Mouse (Mus musculus): ENCODE measurements around the gene Nsf.
"Not testable (repeated sequence)": the region's sequence is repeated elsewhere in the genome, so short reads cannot be mapped to it uniquely, and the experiment has no call there.

Nsf gene

DNA sequence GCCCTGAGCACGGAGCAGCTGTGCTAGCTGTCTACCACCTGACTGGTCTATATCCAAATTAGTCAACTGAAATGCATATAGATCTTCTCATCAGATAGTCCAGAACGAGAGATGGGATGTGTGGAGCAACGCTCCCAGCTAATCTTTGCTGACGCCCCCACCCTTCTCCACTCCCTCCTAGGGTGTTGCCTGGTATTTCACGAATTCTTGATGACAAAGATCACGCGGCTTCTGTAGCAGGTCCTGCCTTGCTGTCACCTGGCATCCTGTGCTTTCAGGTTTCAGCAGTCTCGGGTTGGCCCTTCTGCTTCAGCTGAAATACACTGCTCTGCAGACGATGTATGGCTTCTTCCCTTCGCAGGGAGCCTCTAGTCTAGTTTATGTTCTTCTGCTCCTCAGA, 61.0 kb downstream of the Nsf start:
- DNase-seq (ENCODE audit: low read depth, low spot score): peak; percentile 54

DNA sequence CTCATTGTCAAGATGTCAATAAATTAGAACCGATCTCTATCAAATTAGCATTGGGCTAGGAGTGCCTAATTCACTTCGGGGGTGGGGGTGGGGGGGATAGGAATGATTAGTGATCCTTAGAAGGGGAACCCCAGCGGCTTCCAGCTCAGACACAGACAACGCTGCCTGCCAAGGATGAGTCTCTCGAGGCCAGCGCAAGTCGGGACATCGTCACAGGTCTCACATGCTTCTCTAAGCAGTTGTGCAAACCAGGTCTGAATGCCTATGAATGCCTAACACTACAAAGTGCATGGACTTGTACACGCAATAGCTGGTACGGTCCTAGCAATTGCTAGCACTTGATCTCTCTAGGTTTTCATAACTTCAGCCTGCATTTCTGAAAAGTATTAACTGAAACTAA, 62.1 kb downstream of the Nsf start:
- DNase-seq (ENCODE audit: low read depth, low spot score): no peak

DNA sequence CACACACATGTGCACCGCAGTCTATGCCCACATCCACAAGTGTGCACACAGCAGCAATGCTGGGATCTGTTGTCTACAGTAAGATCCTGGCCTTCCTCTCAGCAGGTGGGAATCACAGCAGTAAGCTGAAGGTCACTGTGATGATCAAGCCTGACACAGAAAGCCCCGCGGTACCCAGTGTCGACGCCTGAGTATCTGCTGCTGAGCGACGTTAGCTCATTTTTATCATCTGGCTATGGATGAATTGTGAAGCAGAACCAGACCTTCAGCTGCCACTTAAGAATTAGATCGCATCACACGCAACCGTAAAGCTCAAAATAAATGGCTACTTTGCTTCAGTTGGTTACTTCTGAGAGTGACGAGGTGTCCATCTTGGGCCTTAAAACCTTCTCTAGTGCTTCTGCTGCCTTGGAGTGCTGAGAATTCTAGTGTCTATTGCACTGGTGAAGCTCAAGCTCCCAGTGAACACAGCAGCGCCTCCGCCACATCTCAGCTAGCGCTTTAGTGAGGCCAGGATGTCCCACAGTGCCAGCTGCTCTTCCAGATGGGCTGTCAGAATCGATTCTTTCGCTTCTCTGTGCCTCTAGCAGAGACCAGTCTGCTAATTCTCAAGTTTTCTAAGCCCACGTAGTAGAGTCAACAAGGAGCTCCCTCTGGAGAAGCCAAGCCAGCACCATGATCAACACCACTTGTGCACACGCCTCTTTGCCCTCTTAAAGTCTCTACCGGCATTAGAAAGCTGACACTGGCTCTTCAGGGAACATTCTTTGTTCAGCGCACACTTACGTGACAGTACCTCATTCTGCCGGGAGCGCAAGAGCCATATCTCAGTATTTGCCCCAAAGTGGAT, 63.3 kb downstream of the Nsf start:
- no peak for DNase-seq (ENCODE audit: low read depth, low spot score)

DNA sequence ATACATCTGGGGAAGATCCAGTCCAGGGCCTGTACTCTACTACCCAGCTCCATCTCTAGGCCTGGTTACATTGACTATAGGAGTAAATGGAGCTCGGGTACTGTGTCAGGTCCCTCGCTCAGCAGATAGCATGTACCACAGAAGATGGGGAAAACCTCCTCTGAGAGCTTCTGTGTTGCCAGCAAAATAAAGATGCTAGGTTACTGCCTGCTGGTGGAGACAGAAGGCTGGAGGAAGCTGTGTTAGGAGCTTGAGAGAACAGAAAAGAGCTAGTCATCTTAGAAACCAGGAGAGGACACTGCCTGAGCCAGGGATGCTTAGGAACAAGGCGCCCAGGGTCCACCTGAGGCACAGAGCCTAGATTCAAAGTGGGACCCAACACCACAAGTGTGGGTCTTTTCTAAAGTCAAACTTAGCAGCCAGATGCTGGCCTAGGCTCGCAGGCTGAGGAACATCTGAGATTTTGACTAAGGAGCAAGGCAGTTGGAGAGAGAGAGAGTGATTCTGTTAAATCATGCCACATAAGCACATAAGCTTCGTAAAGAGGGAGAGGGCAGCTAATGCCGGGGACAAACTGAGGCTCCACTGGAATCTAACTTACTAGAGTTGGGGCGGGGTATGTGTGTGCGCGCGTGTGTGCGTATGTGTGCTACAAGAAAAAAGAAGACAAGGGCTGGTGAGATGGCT, 66.0 kb downstream of the Nsf start:
- no peak for DNase-seq (ENCODE audit: low read depth, low spot score)

DNA sequence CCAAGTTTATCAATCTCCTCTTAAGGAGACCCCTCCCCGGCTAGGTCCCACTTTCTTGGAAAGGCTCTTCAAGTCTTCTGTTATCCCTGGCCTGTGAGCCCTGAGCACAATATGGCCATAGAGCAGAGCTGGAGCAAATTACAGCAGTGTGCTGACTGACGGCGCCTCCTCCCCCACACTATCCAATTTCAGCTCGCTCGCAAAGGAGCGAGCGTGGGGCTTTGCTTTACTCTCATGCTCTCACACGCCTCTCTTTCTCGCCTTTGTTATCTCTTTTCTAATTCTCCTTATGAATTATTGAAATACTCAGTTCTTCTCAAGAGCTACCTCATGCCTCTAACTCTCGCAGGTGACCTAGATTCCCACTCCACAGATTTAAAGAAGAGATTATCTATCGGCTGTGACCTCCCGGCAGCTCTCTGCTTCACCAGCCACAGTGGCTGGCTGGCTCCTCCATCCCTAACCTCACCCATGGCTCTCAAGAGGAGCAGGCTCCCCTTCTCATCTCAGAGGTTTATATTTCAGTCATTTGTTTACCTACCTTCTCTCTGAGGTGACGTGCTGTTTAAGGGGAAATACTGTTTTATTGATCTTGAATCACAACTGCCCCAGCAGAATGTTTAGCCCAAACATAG, 69.0 kb downstream of the Nsf start:
- no peak for DNase-seq (ENCODE audit: low read depth, low spot score)

DNA sequence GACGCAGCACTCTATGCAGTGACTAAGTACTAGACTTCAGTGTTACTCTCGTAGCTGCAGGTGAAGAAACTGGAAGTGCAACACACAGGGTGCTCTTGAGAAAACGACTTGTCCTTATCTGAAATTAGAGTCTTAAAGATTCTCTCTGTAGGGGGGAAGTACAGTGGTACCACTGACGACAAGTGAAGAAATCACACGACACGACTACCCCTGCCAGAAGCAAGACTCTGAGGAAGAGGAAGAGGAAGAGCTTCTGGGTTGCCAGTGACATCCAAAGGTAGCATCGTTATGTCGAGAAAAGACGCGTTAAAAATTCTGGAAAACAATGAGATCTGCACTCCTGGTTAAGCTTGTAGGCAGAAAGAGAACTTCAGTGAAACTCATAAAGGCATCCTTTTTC, 70.1 kb downstream of the Nsf start:
- no peak for DNase-seq (ENCODE audit: low read depth, low spot score)

DNA sequence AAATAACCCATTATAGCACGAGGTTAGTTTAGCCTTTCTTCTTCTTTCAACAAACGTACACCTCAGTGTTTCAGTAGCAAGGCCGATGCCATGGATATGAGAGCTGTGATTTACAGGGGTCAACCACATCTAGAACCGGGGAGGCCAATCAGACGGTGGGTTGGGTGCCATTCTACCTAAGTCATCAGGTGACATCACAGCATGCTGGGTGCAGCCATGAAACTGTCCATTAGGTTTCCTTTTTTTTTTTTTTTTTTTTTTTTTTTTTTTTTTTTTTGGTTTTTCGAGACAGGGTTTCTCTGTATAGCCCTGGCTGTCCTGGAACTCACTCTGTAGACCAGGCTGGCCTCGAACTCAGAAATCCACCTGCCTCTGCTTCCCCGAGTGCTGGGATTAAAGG, 74.4 kb downstream of the Nsf start:
- DNase-seq (ENCODE audit: low read depth, low spot score): not testable (repeated sequence)

DNA sequence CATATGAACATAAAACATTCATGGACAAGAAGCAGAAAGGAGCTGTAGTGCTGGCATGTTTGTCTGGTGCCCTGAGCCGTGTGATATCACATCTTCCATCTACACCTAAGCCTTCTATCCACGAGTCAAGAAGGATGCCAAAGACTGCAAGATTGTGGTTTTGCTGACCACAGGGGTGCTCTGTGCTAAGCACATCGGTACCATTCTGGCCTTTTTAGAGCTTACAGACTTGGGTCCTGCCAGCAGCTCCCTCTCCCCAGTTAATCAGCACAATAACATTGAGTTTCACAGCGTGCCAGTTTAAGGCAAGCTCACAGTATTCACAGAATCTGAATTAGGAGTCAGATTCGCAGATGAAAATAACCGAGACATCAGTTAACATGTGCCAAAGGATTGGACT, 75.4 kb downstream of the Nsf start:
- no peak for DNase-seq (ENCODE audit: low read depth, low spot score)

DNA sequence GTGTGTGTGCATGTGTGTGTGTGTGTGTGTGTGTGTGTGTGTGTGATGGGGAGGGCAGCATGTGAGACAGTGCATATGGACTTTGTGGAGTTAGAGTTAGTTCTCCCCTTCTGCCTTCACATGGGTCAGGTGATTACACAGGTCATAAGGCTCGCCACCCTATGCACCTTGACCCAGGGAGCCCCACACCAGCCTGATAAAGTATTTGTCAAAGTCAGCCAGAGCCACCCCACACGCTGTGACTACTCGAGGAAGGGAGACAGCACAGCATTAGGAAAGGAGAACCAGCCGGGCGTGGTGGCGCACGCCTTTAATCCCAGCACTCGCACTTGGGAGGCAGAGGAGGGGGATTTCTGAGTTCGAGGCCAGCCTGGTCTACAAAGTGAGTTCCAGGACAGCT, 83.5 kb downstream of the Nsf start:
- DNase-seq (ENCODE audit: low read depth, low spot score): no peak

DNA sequence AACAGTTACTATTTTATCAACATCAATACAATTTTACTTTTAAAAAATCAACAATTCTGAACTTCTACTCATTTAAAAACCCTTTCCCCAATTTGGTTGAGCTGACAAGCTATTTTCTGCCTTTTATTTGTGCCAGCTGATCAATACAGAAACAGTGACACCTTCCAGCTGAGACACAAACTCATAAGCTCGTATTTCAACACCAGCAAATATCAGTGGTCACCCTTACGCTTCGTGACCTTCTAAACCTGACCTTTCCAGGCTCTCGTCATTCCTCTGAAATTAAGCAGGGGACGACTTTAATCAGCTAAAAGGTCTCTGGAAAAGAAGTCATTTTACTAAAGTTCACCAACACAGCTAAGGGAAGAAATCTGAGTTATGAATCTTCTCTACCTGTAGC, 86.2 kb downstream of the Nsf start:
- no peak for DNase-seq (ENCODE audit: low read depth, low spot score)

DNA sequence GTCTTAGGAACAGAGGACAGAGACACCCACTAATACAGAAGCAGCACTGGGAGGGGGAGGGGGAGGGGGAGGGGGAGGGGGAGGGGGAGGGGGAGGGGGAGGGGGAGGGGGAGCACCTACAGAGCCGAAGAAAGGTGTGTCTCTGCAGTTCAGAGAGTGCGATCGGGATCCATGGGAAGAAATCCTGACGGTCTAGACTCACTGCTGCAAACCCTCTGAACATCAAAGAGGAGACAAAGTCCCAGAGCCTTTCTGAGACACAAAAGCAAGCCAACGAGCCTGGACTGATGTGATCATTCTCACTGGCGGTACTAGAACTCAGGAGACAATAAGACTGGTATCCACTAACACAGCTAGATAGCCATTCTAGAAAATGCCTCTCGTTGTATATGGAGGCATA, 88.5 kb downstream of the Nsf start:
- DNase-seq (ENCODE audit: low read depth, low spot score): peak; percentile 54

DNA sequence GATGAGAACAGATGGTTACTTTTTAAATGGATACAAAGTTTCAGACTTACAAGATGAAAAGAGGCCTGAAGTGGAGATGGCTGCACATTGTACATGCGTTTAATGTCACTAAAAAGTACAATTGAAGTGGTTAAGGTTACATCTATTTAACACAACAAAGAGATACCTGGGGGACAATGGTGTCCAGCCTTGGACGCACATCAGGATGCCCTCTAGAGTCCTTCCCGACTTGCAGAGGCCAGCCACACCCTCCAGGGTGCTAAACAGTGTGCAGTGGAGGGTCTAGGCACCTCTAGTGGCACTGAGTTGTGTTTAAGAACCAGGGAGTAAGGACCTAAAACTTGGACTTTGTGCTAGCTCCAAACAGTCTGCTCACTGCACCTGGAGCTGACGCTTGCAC, 89.4 kb downstream of the Nsf start:
- DNase-seq (ENCODE audit: low read depth, low spot score): peak; percentile 51

DNA sequence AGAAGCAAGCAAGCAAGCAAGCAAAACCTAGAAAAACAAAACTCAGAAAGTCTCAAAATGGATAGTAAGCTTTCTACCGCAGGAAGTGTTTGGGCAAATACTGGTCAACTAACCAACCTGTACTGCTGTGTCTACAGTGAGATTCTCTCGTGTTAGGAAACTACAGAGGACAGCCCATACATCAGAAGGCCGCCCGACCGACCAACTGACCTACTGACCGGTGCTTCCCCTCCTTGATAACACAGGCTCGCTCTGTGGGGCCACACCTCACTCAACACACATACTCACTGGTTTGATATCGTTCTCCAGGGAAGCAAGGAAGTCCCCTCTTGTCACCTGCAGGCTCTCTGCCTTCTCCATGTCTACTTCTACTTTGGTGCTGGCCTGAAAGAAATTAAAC, 90.9 kb downstream of the Nsf start:
- DNase-seq (ENCODE audit: low read depth, low spot score): no peak

DNA sequence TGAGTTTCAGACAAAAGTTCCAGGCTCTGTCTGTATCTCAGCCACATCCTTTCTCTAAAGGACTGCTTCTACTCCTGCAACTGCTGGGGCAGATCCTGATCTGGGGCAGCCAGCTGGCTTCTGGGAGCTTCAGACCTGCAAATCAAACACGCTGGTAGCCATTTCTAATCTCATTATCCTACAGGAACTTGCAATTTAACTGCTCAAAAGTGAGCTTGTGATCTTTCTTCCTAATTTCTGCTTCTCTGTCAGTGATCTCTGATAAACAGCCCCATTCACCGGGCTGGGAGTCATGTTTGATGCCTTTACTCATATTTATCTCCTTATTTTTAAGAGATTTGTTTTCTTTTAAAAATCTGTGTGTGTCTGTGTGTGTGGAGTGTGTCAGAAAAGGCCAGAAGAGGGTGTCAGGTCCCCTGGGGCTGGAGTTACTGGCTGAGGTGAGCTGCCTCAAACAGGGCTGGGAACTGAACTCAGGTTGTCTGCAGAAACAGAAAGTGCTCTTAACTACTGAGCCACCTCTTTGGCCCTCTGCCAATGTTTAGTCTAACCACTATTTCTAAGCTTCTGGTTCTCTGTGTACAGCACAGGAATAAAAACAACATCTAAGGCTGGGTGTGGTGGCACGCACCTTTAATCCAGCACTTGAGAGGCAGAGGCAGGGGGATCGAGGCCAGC, 93.8 kb downstream of the Nsf start:
- DNase-seq (ENCODE audit: low read depth, low spot score): no peak

DNA sequence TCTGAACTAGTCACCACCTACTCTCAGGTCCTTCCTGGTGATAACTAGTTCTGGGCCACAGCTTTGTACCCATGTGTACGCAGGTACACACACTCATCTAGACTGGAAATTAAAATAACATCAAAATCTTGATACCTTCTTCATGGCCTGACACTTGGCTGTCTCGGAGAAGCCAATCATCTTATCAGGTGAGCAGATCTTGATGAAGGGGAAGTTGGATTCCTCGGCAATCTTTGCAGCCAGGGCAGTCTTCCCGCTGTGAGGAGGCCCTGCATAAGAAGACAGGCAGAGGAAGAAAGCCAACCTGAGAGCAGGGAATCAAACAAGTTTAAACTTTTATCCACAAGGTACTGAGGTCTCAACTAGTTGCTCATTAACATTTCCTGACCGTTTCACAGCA, 95.1 kb downstream of the Nsf start:
- DNase-seq (ENCODE audit: low read depth, low spot score): no peak

DNA sequence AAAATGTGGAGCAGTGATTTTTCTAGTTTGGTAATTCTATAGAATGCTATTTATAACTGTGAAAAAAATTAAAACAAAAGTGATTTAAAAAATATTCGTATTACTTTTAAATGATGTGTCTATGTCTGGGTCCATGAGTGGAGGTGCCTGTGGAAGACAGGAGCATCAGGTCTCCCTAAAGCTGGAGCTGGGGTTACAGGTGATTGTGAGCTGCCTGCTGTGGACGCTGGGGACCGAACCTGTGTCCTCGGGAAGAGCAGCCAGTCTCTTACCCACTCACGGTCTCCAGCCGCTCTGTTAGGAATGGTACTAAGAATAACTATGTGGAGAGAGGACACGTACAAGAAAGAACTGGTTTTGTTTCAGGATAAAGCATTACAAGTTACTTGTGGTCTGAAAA, 97.2 kb downstream of the Nsf start:
- DNase-seq (ENCODE audit: low read depth, low spot score): no peak

DNA sequence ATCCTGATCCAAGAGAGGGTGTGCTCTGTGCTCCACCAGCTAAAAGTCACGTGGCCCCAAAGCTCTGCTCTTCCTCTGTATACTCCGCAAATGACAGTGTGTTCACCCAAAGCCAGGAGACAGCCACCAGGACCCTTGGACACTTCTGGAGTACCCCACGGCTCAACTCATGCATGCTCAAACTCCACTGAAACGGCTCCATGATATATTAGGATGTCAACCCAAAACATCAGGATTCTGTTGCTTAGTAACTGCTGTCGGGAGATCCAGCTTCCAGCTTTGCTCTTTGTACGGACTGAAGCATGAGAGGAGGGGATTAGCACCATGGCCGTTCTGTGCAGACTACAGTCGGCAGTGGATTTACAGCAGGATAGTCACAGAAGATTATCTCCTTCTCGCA, 99.6 kb downstream of the Nsf start:
- DNase-seq (ENCODE audit: low read depth, low spot score): no peak

DNA sequence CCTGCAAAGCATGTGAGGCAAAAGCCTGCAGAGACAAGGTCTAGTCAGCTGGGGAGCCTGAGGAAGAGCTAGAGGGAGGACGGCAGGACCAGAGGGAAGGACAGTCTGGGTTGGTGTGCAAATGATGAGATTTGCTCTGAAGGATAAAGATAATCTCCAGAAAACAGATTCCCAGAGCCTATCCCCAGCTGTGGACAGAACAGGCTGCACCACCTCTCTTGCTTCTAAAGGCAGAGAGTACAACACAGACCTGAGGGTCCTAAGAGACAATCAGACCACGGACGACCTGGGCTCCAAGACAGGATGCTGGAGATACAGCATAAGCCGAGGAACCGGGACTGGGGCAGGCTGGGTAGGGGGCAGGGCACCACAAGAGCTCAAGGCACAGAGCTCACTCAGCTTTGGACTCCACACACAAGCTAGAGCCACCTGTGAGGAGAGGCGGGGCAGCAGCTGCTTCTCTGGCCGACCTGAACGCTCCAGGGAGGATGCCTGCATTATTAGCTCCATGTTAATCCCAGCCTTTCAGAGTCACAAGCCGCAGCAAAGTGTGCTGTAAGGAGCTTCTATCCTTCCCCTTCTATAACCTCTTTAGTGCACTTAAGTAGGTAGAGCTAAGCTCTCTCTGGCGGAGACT, 100.5 kb downstream of the Nsf start:
- DNase-seq (ENCODE audit: low read depth, low spot score): no peak

DNA sequence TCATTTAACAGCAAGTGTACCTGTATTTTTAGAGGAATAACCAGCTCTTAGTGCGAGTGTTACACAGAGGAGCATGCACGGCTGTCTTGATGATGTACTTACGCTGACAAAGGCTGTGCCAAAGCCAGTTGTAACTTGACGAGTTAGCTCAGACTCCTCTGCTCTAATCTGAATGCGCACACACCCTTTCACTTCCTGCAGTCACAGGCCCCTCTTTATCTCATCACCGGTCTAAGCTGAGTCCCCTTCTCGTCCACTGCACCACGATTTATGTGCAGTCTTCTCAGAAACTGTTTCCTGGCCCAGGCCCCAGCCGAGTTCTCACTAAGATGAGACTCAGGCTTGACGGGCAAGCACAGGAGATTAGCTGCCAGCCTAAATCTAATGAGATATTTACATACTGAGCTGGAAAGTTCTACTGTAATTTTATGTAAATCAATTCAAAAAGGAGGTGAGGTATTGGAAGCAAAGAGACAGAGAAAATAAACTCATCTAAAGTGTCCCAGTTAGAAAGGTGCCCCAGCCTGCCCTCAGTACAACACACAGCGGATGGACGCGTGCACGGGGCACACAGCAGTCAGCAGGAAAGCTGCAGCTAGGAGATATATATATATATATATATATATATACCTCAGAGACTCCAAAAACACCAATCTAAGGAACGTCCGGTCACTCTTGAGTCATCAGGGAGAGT, 101.1 kb downstream of the Nsf start:
- no peak for DNase-seq (ENCODE audit: low read depth, low spot score)

DNA sequence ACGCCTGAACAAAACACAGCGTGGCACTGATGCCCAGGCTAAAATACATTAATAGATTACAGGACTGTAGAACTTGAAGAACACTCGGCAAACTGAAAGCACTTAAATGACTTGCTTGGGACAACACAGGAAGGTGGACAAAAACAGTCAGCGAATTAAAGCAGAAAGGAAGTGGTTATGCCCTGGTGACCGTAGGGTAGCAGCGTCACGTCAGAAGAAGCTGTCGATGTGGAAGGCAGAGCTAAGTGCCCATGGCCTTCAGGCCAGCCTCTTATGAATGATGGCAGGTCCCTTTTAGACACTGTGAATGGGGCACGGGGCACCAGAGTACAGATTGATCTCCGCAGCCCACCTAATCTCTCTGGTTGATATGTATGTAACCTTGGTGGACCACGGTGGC, 105.6 kb downstream of the Nsf start:
- DNase-seq (ENCODE audit: low read depth, low spot score): no peak

DNA sequence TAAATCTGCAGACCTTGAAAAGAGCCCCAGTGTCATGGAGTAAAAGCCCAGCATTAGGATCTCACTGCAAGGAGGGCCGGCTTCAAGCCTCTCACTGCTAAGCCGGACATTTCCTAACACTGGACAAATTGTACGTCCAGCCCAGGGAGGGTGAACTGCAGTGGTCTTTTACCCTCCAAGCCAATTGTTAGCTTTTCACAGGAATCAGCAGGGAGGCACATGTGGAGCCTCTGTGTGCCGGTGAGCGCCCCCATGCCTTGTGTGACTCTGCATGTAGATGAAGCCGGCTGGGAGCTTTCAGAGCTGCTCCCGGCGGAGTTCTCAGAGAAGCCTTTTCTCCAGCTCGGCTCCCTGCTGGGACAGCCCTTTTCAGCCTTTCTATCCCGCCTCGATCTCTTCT, 113.0 kb downstream of the Nsf start:
- DNase-seq (ENCODE audit: low read depth, low spot score): peak; percentile 90
